In genomic region chr1:43531307-43531706, GRCm38 (mm10) we compare ENCODE assay signal across 13 mouse cellular contexts.
DNase-seq lines count a peak whose midpoint lies in the region; ATAC-seq and TF ChIP-seq lines count a peak whose summit lies in the region.
"Had no signal": no experiment of that assay in that cellular context is flagged by ENCODE, and none has a peak within 500 bp of the region (broad histone marks: within the 10 kb centered on the region; RNA-seq: fewer than 3 reads in every experiment).

No protein-coding gene starts in this region.

- no peak for DNase-seq in embryonic facial prominence, embryonic 10.5 days (ENCODE audit: low spot score)
- DNase-seq in hindbrain, postnatal 0 days (ENCODE audit: low spot score): no peak
- peak; percentile 39 to 68 for DNase-seq in right cerebral cortex, postnatal 10 days (ENCODE audit: low spot score in 2 of 2)
- no peak for DNase-seq in right cerebral cortex, postnatal 14 days
- DNase-seq in testis, postnatal 14 days (ENCODE audit: low spot score): no peak
- DNase-seq in adrenal gland, postnatal 36 days: no peak
- DNase-seq: cerebellum, postnatal 25 days; midbrain, embryonic 14.5 days had no signal

- H3K4me3 ChIP-seq in embryonic facial prominence, embryonic 13.5 days: no peak overlapping the region
- no peak overlapping the region for H3K4me3 ChIP-seq in embryonic facial prominence, embryonic 10.5 days
- no peak overlapping the region for H3K4me3 ChIP-seq in hindbrain, postnatal 0 days (ENCODE audit: low read length)
- H3K4me3 ChIP-seq in hindbrain, embryonic 13.5 days: no peak overlapping the region
- H3K4me3 ChIP-seq: heart, embryonic 13.5 days; intestine, embryonic 15.5 days; stomach, embryonic 15.5 days had no signal

- WGBS in embryonic facial prominence, embryonic 13.5 days: 74% methylated on average over 7 of the region's 7 CpGs
- WGBS in embryonic facial prominence, embryonic 10.5 days: 92% methylated on average over 7 of the region's 7 CpGs
- 38% methylated on average over 7 of the region's 7 CpGs for WGBS in hindbrain, postnatal 0 days
- WGBS in hindbrain, embryonic 13.5 days: 82% methylated on average over 7 of the region's 7 CpGs

- TF ChIP-seq CTCF in hindbrain, postnatal 0 days (IDR thresholded peaks at IDR 0.05; ENCODE audit: low read depth): no peak

- ATAC-seq in embryonic facial prominence, embryonic 13.5 days (ENCODE audit: insufficient number of reproducible peaks, insufficient read depth, low FRiP score, low TSS enrichment, low read depth): no peak
- 0 out of 2 replicates have a peak, but pooled peaks have one; percentile 13 for ATAC-seq in hindbrain, postnatal 0 days
- no peak for ATAC-seq in hindbrain, embryonic 13.5 days (ENCODE audit: low FRiP score)
- ATAC-seq: intestine, embryonic 15.5 days had no signal

- H3K36me3 ChIP-seq in embryonic facial prominence, embryonic 13.5 days: peaks cover 14% of the 10 kb centered on the region; the same call in 1 of the 2 replicates
- H3K36me3 ChIP-seq in embryonic facial prominence, embryonic 10.5 days (replicated peaks): peaks cover 32% of the 10 kb centered on the region
- H3K36me3 ChIP-seq in hindbrain, postnatal 0 days (ENCODE audit: insufficient read depth, low read length): no peaks in the 10 kb centered on the region
- peaks cover 6% of the 10 kb centered on the region for H3K36me3 ChIP-seq in hindbrain, embryonic 13.5 days
- H3K36me3 ChIP-seq: intestine, embryonic 15.5 days; stomach, embryonic 15.5 days had no signal

- no peak overlapping the region for H3K4me2 ChIP-seq in embryonic facial prominence, embryonic 13.5 days
- H3K4me2 ChIP-seq in hindbrain, postnatal 0 days (ENCODE audit: low read depth, low read length): no peak overlapping the region
- no peak overlapping the region for H3K4me2 ChIP-seq in hindbrain, embryonic 13.5 days
- H3K4me2 ChIP-seq: heart, embryonic 13.5 days; intestine, embryonic 15.5 days; stomach, embryonic 15.5 days had no signal

- H3K27me3 ChIP-seq in embryonic facial prominence, embryonic 13.5 days: no peaks in the 10 kb centered on the region
- H3K27me3 ChIP-seq in embryonic facial prominence, embryonic 10.5 days (replicated peaks; ENCODE audit: low read depth, poor library complexity, severe bottlenecking): no peaks in the 10 kb centered on the region
- H3K27me3 ChIP-seq in hindbrain, postnatal 0 days (ENCODE audit: insufficient read depth, low read length): no peaks in the 10 kb centered on the region
- H3K27me3 ChIP-seq in hindbrain, embryonic 13.5 days: no peaks in the 10 kb centered on the region
- H3K27me3 ChIP-seq: heart, embryonic 13.5 days; intestine, embryonic 15.5 days; stomach, embryonic 15.5 days had no signal

- 0 out of 2 replicates have a peak overlapping the region, but pooled peaks have one; percentile 2 for H3K27ac ChIP-seq in embryonic facial prominence, embryonic 13.5 days
- no peak overlapping the region for H3K27ac ChIP-seq in embryonic facial prominence, embryonic 10.5 days (replicated peaks)
- H3K27ac ChIP-seq in hindbrain, postnatal 0 days: no peak overlapping the region
- H3K27ac ChIP-seq in hindbrain, embryonic 13.5 days: no peak overlapping the region
- H3K27ac ChIP-seq: heart, embryonic 13.5 days; intestine, embryonic 15.5 days; stomach, embryonic 15.5 days had no signal

- H3K9me3 ChIP-seq in embryonic facial prominence, embryonic 13.5 days: no peaks in the 10 kb centered on the region
- no peaks in the 10 kb centered on the region for H3K9me3 ChIP-seq in embryonic facial prominence, embryonic 10.5 days
- no peaks in the 10 kb centered on the region for H3K9me3 ChIP-seq in hindbrain, postnatal 0 days (ENCODE audit: low read length)
- H3K9me3 ChIP-seq in hindbrain, embryonic 13.5 days: no peaks in the 10 kb centered on the region
- H3K9me3 ChIP-seq: heart, embryonic 13.5 days; intestine, embryonic 15.5 days; stomach, embryonic 15.5 days had no signal

- H3K4me1 ChIP-seq in embryonic facial prominence, embryonic 13.5 days: peaks cover 34% of the 10 kb centered on the region
- peaks cover 25% of the 10 kb centered on the region for H3K4me1 ChIP-seq in embryonic facial prominence, embryonic 10.5 days
- H3K4me1 ChIP-seq in hindbrain, postnatal 0 days (ENCODE audit: insufficient read depth, low read length): peaks cover 21% of the 10 kb centered on the region
- peaks cover 33% of the 10 kb centered on the region for H3K4me1 ChIP-seq in hindbrain, embryonic 13.5 days (replicated peaks)

- no peak overlapping the region for H3K9ac ChIP-seq in embryonic facial prominence, embryonic 13.5 days
- H3K9ac ChIP-seq in hindbrain, postnatal 0 days (replicated peaks; ENCODE audit: low read length): no peak overlapping the region
- H3K9ac ChIP-seq in hindbrain, embryonic 13.5 days: no peak overlapping the region
- H3K9ac ChIP-seq: heart, embryonic 13.5 days; intestine, embryonic 15.5 days; stomach, embryonic 15.5 days had no signal

Comparison
In these comparisons a context has a peak if more than half of its experiments do, and no peak if none do; other contexts are left out.
1. DNase-seq: peak in right cerebral cortex, postnatal 10 days (2 of 2); none in embryonic facial prominence, embryonic 10.5 days (single experiment), hindbrain, postnatal 0 days (single experiment), right cerebral cortex, postnatal 14 days (single experiment), testis, postnatal 14 days (single experiment) and adrenal gland, postnatal 36 days (0 of 2).